23 mouse cellular contexts compared by ENCODE assay signal in the genomic region with DNA sequence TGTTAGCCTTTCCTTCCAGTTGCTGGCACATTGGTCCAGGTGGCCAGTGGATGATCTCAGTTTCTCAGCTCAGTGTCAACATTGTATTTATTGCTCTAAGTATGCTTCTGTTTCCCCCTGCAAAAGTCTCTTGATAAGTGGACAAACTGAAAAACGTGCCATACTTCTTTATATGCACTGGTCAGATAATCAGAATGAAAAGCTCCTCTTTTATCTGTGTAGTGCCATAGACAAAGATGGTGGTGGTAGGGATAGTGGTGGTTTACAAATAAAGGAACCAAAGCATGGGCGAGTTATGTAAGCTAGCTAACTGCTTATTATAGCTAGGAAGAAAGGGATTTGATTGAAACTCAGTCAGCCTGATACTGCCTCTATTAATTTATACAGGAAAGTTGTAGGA. TPM values are rescaled to one million over a fixed set of nuclear protein-coding genes. Genes with fewer than 3 reads are reported as not detected.
DNase-seq lines count a peak whose midpoint lies in the region; ATAC-seq and TF ChIP-seq lines count a peak whose summit lies in the region.
"Had no signal": no experiment of that assay in that cellular context is flagged by ENCODE, and none has a peak within 500 bp of the region (broad histone marks: within the 10 kb centered on the region; RNA-seq: fewer than 3 reads in every experiment).

No protein-coding gene starts in this region.

- TF ChIP-seq POLR2A in MEL (IDR thresholded peaks at IDR 0.05; ENCODE audit: control insufficient read depth in 1 of 2, insufficient read depth in 1 of 2, low read depth in 1 of 2, low read length in 2 of 2, poor library complexity in 1 of 2), result no peak

- no peak overlapping the region for H3K4me2 ChIP-seq in liver, embryonic 14.5 days (ENCODE audit: low read depth)
- no peak overlapping the region for H3K4me2 ChIP-seq in liver, postnatal 0 days (ENCODE audit: low read depth, low read length)
- no peak overlapping the region for H3K4me2 ChIP-seq in kidney, embryonic 16.5 days (replicated peaks; ENCODE audit: low read depth, low read length)

- H3K36me3 ChIP-seq in liver, embryonic 14.5 days (replicated peaks; ENCODE audit: control insufficient read depth, insufficient read depth, low read depth), result no peaks in the 10 kb centered on the region
- H3K36me3 ChIP-seq in liver, postnatal 0 days (replicated peaks; ENCODE audit: insufficient read depth, low read length), result 0 out of 2 replicates have a peak, but pooled peaks cover 2% of the 10 kb centered on the region
- no peaks in the 10 kb centered on the region for H3K36me3 ChIP-seq in MEL (ENCODE audit: control insufficient read depth in 1 of 2, insufficient read depth in 2 of 2, low read length in 2 of 2)
- H3K36me3 ChIP-seq in kidney, embryonic 16.5 days (ENCODE audit: insufficient read depth, low read length), result peaks cover 15% of the 10 kb centered on the region; the same call in 1 of the 2 replicates

- no peak overlapping the region for H3K27ac ChIP-seq in liver, embryonic 14.5 days
- no peak overlapping the region for H3K27ac ChIP-seq in liver, postnatal 0 days (ENCODE audit: low read depth)
- H3K27ac ChIP-seq in MEL (ENCODE audit: control insufficient read depth, low read depth, low read length), result no peak overlapping the region
- H3K27ac ChIP-seq in kidney, embryonic 16.5 days (ENCODE audit: low read length), result no peak overlapping the region

- H3K4me3 ChIP-seq in liver, embryonic 14.5 days (ENCODE audit: insufficient read depth in 1 of 2, low read depth in 2 of 2, low read length in 2 of 2), result no peak overlapping the region
- H3K4me3 ChIP-seq in liver, postnatal 0 days (ENCODE audit: low read depth, low read length), result no peak overlapping the region
- H3K4me3 ChIP-seq in MEL (ENCODE audit: control insufficient read depth in 1 of 2, insufficient read depth in 1 of 2, low read depth in 2 of 2, low read length in 2 of 2), result no peak overlapping the region
- no peak overlapping the region for H3K4me3 ChIP-seq in kidney, embryonic 16.5 days (ENCODE audit: low read length)

- no peaks in the 10 kb centered on the region for H3K9me3 ChIP-seq in liver, embryonic 14.5 days (ENCODE audit: control insufficient read depth, low read length)
- no peaks in the 10 kb centered on the region for H3K9me3 ChIP-seq in liver, postnatal 0 days (ENCODE audit: low read length)
- H3K9me3 ChIP-seq in MEL (replicated peaks; ENCODE audit: insufficient read depth, low read length), result no peaks in the 10 kb centered on the region
- H3K9me3 ChIP-seq in kidney, embryonic 16.5 days (ENCODE audit: low read length), result no peaks in the 10 kb centered on the region
- H3K9me3 ChIP-seq: G1E had no signal

- H3K4me1 ChIP-seq in liver, embryonic 14.5 days (replicated peaks; ENCODE audit: control insufficient read depth in 2 of 2, insufficient read depth in 2 of 2, low read length in 1 of 2), result 0 out of 4 replicates have a peak, but pooled peaks cover 0 to 2% of the 10 kb centered on the region in 2 experiments
- no peaks in the 10 kb centered on the region for H3K4me1 ChIP-seq in liver, postnatal 0 days (ENCODE audit: insufficient read depth)
- H3K4me1 ChIP-seq in MEL (ENCODE audit: control insufficient read depth in 1 of 2, insufficient read depth in 2 of 2, low read length in 2 of 2), result no peaks in the 10 kb centered on the region
- no peaks in the 10 kb centered on the region for H3K4me1 ChIP-seq in kidney, embryonic 16.5 days (ENCODE audit: insufficient read depth, low read length)

- no peak overlapping the region for H3K9ac ChIP-seq in liver, embryonic 14.5 days (replicated peaks)
- H3K9ac ChIP-seq in liver, postnatal 0 days (replicated peaks), result no peak overlapping the region
- H3K9ac ChIP-seq in MEL (ENCODE audit: control insufficient read depth, low read depth, low read length, poor library complexity, severe bottlenecking), result no peak overlapping the region
- no peak overlapping the region for H3K9ac ChIP-seq in kidney, embryonic 16.5 days (replicated peaks; ENCODE audit: low read length)

- H3K79me2 ChIP-seq in MEL (ENCODE audit: control insufficient read depth, insufficient read depth, low read length, poor library complexity), result no peaks in the 10 kb centered on the region

- 0 out of 2 replicates have a peak, but pooled peaks have one; percentile 19 for TF ChIP-seq EP300 in liver, embryonic 14.5 days (IDR thresholded peaks at IDR 0.05; ENCODE audit: low read depth)
- TF ChIP-seq EP300 in liver, postnatal 0 days (IDR thresholded peaks at IDR 0.05; ENCODE audit: low read depth), result no peak
- peak; percentile 50 to 64 for TF ChIP-seq EP300 in MEL (IDR thresholded peaks at IDR 0.05; ENCODE audit: low read depth in 1 of 2, low read length in 2 of 2)

- WGBS in liver, embryonic 14.5 days (ENCODE audit: insufficient replicate concordance), result 27% methylated on average over 2 of the region's 2 CpGs
- 62% methylated on average over 2 of the region's 2 CpGs for WGBS in liver, postnatal 0 days (ENCODE audit: insufficient replicate concordance)
- 85% methylated on average over 2 of the region's 2 CpGs for WGBS in kidney, embryonic 16.5 days

- no peaks in the 10 kb centered on the region for H3K27me3 ChIP-seq in liver, embryonic 14.5 days (ENCODE audit: control insufficient read depth, insufficient read depth, low read length)
- H3K27me3 ChIP-seq in liver, postnatal 0 days (ENCODE audit: insufficient read depth, low read length), result no peaks in the 10 kb centered on the region
- H3K27me3 ChIP-seq in MEL (ENCODE audit: control insufficient read depth in 1 of 2, insufficient read depth in 2 of 2, low read length in 2 of 2), result no peaks in the 10 kb centered on the region
- no peaks in the 10 kb centered on the region for H3K27me3 ChIP-seq in kidney, embryonic 16.5 days (ENCODE audit: insufficient read depth, low read length)
- H3K27me3 ChIP-seq: CH12.LX, Patski had no signal

- no peak for DNase-seq in liver, embryonic 14.5 days (ENCODE audit: low read depth in 3 of 3, low spot score in 3 of 3)
- no peak for DNase-seq in liver, postnatal 0 days
- DNase-seq in MEL (ENCODE audit: low read depth, low spot score), result no peak
- no peak for DNase-seq in layer of hippocampus, postnatal 14 days (ENCODE audit: low spot score in 2 of 2)
- no peak for DNase-seq in urinary bladder, adult 18-20 months (ENCODE audit: low spot score in 2 of 2)
- DNase-seq: adrenal gland, adult 2 months; adrenal gland, adult 8-10 months; adrenal gland, postnatal 10 days; adrenal gland, postnatal 14 days; adrenal gland, postnatal 25 days; adrenal gland, postnatal 36 days; B cell, adult 2 months; cerebellum, adult 11 months; cerebellum, adult 11-12 months; cerebellum, adult 18-20 months had no signal

- no peak for TF ChIP-seq RAD21 in MEL (IDR thresholded peaks at IDR 0.05; ENCODE audit: low read depth, low read length)

- ATAC-seq in liver, embryonic 14.5 days (ENCODE audit: insufficient read depth), result no peak
- ATAC-seq in liver, postnatal 0 days, result no peak
- 0 out of 2 replicates have a peak, but pooled peaks have one; percentile 20 for ATAC-seq in megakaryocyte progenitor cell, adult 5-6 weeks (replicated peaks; ENCODE audit: poor library complexity)
- ATAC-seq in megakaryocyte-erythroid progenitor cell, adult 5-6 weeks (replicated peaks; ENCODE audit: low FRiP score, low TSS enrichment, poor library complexity, severe bottlenecking), result peak; percentile 52; the same call in 1 of the 2 replicates
- ATAC-seq in kidney, embryonic 16.5 days (ENCODE audit: low FRiP score, low TSS enrichment), result no peak
- ATAC-seq: activated CD4-positive, CD25-positive, alpha-beta regulatory T cell, adult 4 months; CD4-positive, CD25-positive, alpha-beta regulatory T cell, adult 4 months; Patski had no signal

- TF ChIP-seq CTCF in liver, embryonic 14.5 days (IDR thresholded peaks at IDR 0.05; ENCODE audit: low read depth), result no peak
- TF ChIP-seq CTCF in liver, postnatal 0 days (IDR thresholded peaks at IDR 0.05; ENCODE audit: low read depth), result no peak
- no peak for TF ChIP-seq CTCF in MEL (IDR thresholded peaks at IDR 0.05 in 2 of 3, conservative IDR thresholded peaks at IDR 0.05 in 1 of 3; ENCODE audit: control insufficient read depth in 1 of 3, insufficient read depth in 1 of 3, low read depth in 2 of 3, low read length in 3 of 3, poor library complexity in 1 of 3, severe bottlenecking in 1 of 3)

RNA-seq across cellular contexts. Expression of gene Mtrf1, which starts 10.1 kb away (rescaled TPM):
- 1.2 and 2.7 TPM in 2 replicates for polyA plus RNA-seq in liver, embryonic 14.5 days (2012; rRNA removed)
- polyA plus RNA-seq in liver, embryonic 14.5 days (2014; fragmentation: Nextera tagmentation; extraction: Ambion mirVana), result 4.1 and 5.0 TPM in 2 replicates
- polyA plus RNA-seq in liver, postnatal 0 days (2015; fragmentation: Nextera tagmentation; extraction: Ambion mirVana), result 5.4 and 5.6 TPM in 2 replicates
- 4.0 and 4.8 TPM in 2 replicates for total RNA-seq in MEL (2012; rRNA removed)
- polyA plus RNA-seq in MEL (2012; ENCODE audit: insufficient read depth in 1 of 2, insufficient read length in 2 of 2, low read depth in 1 of 2, low replicate concordance in 2 of 2, missing spikeins in 1 of 2), result 1 to 10 TPM in 1 of 2 experiments, not detected in 1; 4.9 TPM
- total RNA-seq in megakaryocyte progenitor cell, adult 5-6 weeks (2015), result 15.4 and 19.5 TPM in 2 replicates
- 23.7 and 24.7 TPM in 2 replicates for total RNA-seq in megakaryocyte progenitor cell, adult 5-6 weeks (2017)
- total RNA-seq in megakaryocyte-erythroid progenitor cell, adult 5-6 weeks (2014; fragmentation: Nextera tagmentation), result 6.4 and 7.3 TPM in 2 replicates
- total RNA-seq in megakaryocyte-erythroid progenitor cell, adult 5-6 weeks (2017), result 14.6 and 16.8 TPM in 2 replicates
- 1 to 10 TPM; 4.8 to 5.7 TPM for total RNA-seq in layer of hippocampus, postnatal 14 days (2021)
- 10.7 and 11.6 TPM in 2 replicates for polyA plus RNA-seq in kidney, embryonic 16.5 days (2015; fragmentation: Nextera tagmentation; extraction: Ambion mirVana)

RNA-seq across cellular contexts. Expression of gene Naa16, which starts 17.1 kb away (rescaled TPM):
- 4.6 and 9.1 TPM in 2 replicates for polyA plus RNA-seq in liver, embryonic 14.5 days (2012; rRNA removed)
- polyA plus RNA-seq in liver, embryonic 14.5 days (2014; fragmentation: Nextera tagmentation; extraction: Ambion mirVana), result 24.2 and 26.7 TPM in 2 replicates
- 17.5 and 17.6 TPM in 2 replicates for polyA plus RNA-seq in liver, postnatal 0 days (2015; fragmentation: Nextera tagmentation; extraction: Ambion mirVana)
- 22.4 and 26.9 TPM in 2 replicates for total RNA-seq in MEL (2012; rRNA removed)
- 10 to 100 TPM in 1 of 2 experiments, not detected in 1; 51.6 TPM for polyA plus RNA-seq in MEL (2012; ENCODE audit: insufficient read depth in 1 of 2, insufficient read length in 2 of 2, low read depth in 1 of 2, low replicate concordance in 2 of 2, missing spikeins in 1 of 2)
- total RNA-seq in megakaryocyte progenitor cell, adult 5-6 weeks (2015), result 65.7 and 71.2 TPM in 2 replicates
- total RNA-seq in megakaryocyte progenitor cell, adult 5-6 weeks (2017), result 30.7 and 49.9 TPM in 2 replicates
- 40.3 and 50.0 TPM in 2 replicates for total RNA-seq in megakaryocyte-erythroid progenitor cell, adult 5-6 weeks (2014; fragmentation: Nextera tagmentation)
- 34.0 and 47.1 TPM in 2 replicates for total RNA-seq in megakaryocyte-erythroid progenitor cell, adult 5-6 weeks (2017)
- total RNA-seq in layer of hippocampus, postnatal 14 days (2021), result 10 to 100 TPM; 10.1 to 11.9 TPM
- 37.8 and 42.9 TPM in 2 replicates for polyA plus RNA-seq in kidney, embryonic 16.5 days (2015; fragmentation: Nextera tagmentation; extraction: Ambion mirVana)

RNA-seq across cellular contexts. Expression of gene Kbtbd7, which starts 18.7 kb away (rescaled TPM):
- 1.8 and 2.2 TPM in 2 replicates for polyA plus RNA-seq in liver, embryonic 14.5 days (2012; rRNA removed)
- 3.9 and 4.3 TPM in 2 replicates for polyA plus RNA-seq in liver, embryonic 14.5 days (2014; fragmentation: Nextera tagmentation; extraction: Ambion mirVana)
- polyA plus RNA-seq in liver, postnatal 0 days (2015; fragmentation: Nextera tagmentation; extraction: Ambion mirVana), result 2.6 and 3.0 TPM in 2 replicates
- 2.6 and 3.8 TPM in 2 replicates for total RNA-seq in MEL (2012; rRNA removed)
- polyA plus RNA-seq in MEL (2012; ENCODE audit: insufficient read depth in 1 of 2, insufficient read length in 2 of 2, low read depth in 1 of 2, low replicate concordance in 2 of 2, missing spikeins in 1 of 2), result 1 to 10 TPM in 1 of 2 experiments, not detected in 1; 2.7 TPM
- total RNA-seq in megakaryocyte progenitor cell, adult 5-6 weeks (2015), result 15.7 and 16.9 TPM in 2 replicates
- 14.3 and 14.9 TPM in 2 replicates for total RNA-seq in megakaryocyte progenitor cell, adult 5-6 weeks (2017)
- 3.7 and 5.7 TPM in 2 replicates for total RNA-seq in megakaryocyte-erythroid progenitor cell, adult 5-6 weeks (2014; fragmentation: Nextera tagmentation)
- total RNA-seq in megakaryocyte-erythroid progenitor cell, adult 5-6 weeks (2017), result 9.7 and 10.5 TPM in 2 replicates
- 10 to 100 TPM; 38.0 to 40.3 TPM for total RNA-seq in layer of hippocampus, postnatal 14 days (2021)
- 12.3 and 12.6 TPM in 2 replicates for polyA plus RNA-seq in kidney, embryonic 16.5 days (2015; fragmentation: Nextera tagmentation; extraction: Ambion mirVana)

RNA-seq across cellular contexts. Expression of gene Kbtbd6, which starts 44.0 kb away (rescaled TPM):
- polyA plus RNA-seq in liver, embryonic 14.5 days (2012; rRNA removed), result 1.7 and 2.1 TPM in 2 replicates
- 3.1 and 3.2 TPM in 2 replicates for polyA plus RNA-seq in liver, embryonic 14.5 days (2014; fragmentation: Nextera tagmentation; extraction: Ambion mirVana)
- polyA plus RNA-seq in liver, postnatal 0 days (2015; fragmentation: Nextera tagmentation; extraction: Ambion mirVana), result 1.8 and 2.4 TPM in 2 replicates
- total RNA-seq in MEL (2012; rRNA removed), result 0.07 and 0.12 TPM in 2 replicates
- polyA plus RNA-seq in MEL (2012; ENCODE audit: insufficient read depth in 1 of 2, insufficient read length in 2 of 2, low read depth in 1 of 2, low replicate concordance in 2 of 2, missing spikeins in 1 of 2), result not detected
- 4.7 and 5.7 TPM in 2 replicates for total RNA-seq in megakaryocyte progenitor cell, adult 5-6 weeks (2015)
- total RNA-seq in megakaryocyte progenitor cell, adult 5-6 weeks (2017), result 5.1 and 6.6 TPM in 2 replicates
- 3.3 and 4.0 TPM in 2 replicates for total RNA-seq in megakaryocyte-erythroid progenitor cell, adult 5-6 weeks (2014; fragmentation: Nextera tagmentation)
- total RNA-seq in megakaryocyte-erythroid progenitor cell, adult 5-6 weeks (2017), result 4.4 and 5.1 TPM in 2 replicates
- total RNA-seq in layer of hippocampus, postnatal 14 days (2021), result 1 to 10 TPM in 1 of 2 experiments, under 1 TPM in 1; 0.86 to 1.5 TPM
- polyA plus RNA-seq in kidney, embryonic 16.5 days (2015; fragmentation: Nextera tagmentation; extraction: Ambion mirVana), result 3.1 and 4.0 TPM in 2 replicates
- polyA plus RNA-seq: CD4-positive, CD25-positive, alpha-beta regulatory T cell, adult 4 months had no signal

Comparison
In these comparisons a context has a peak if more than half of its experiments do, and no peak if none do; other contexts are left out.
1. ATAC-seq: peak in megakaryocyte progenitor cell, adult 5-6 weeks (single experiment) and megakaryocyte-erythroid progenitor cell, adult 5-6 weeks (single experiment); none in liver, embryonic 14.5 days (single experiment), liver, postnatal 0 days (single experiment) and kidney, embryonic 16.5 days (single experiment).